Mouse (Mus musculus) kidney, postnatal 36 days (tissue): ENCODE data around the gene Rnf10.

Experiments used
- DNase-seq, 2 experiments: peaks; one replicate each; pipeline ENCODE4 v3.0.0; 2021 to 2022; ENCODE audit warnings: mixed read lengths in 2 of 2

The Rnf10 gene

DNA sequence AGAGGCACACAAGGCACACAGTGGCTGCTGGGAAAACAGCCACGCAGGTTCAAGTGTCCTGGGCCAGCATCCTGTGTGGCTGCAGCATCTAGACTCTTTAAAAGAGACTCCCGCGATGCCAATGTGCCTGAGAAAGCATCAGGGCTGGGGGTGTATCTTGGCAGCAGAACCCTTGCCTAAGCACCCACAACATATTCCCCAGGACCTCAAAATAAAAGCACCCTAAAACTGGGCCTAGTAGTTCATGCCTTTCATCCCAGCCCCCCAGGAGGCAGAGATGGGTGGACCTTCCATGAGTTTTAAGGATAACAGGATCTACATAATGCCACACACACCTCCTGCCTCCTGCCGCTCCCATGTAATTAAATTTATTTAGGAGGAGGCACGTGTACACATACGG lies 38.2 kb downstream of the Rnf10 start:
- DNase-seq, result no peak

DNA sequence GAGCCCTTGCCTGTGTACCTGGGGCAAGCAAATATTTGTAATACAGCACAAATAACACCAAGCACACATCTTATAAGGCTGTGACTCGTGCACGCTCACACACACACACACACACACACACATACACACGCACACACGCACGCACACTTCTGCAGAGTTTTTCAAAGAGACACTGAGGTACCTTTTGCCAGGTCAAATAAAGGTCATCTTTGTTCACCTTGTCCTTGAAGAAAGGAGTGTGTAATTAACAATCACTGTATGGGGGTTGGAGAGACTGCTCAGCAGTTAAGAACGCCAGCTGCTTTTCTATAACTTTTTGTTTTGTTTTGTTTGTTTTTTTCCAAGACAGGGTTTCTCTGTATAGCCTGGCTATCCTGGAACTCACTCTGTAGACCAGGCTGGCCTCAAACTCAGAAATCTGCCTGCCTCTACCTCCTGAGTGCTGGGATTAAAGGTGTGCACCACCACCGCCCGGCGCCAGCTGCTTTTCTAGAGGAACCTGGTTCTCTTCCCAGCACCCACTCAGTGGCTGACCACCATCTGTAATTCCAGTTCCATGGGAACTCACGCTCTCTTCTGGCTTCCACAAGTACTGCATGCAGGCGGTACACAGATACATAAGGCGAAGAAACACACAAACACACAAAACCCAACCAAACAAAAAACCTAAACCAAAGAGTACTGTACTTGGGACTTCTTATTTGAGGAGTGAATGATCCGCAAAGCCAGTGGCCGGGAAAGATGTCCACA lies 39.5 kb downstream of the Rnf10 start:
- no peak for DNase-seq

- DNase-seq, result no peak
Observed at GRCm38 (mm10) chr5:115232516-115232915, 40.2 kb downstream of the Rnf10 start.

GRCm38 (mm10) chr5:115231552-115232120 lies 41.1 kb downstream of the Rnf10 start:
- DNase-seq, result no peak

DNA sequence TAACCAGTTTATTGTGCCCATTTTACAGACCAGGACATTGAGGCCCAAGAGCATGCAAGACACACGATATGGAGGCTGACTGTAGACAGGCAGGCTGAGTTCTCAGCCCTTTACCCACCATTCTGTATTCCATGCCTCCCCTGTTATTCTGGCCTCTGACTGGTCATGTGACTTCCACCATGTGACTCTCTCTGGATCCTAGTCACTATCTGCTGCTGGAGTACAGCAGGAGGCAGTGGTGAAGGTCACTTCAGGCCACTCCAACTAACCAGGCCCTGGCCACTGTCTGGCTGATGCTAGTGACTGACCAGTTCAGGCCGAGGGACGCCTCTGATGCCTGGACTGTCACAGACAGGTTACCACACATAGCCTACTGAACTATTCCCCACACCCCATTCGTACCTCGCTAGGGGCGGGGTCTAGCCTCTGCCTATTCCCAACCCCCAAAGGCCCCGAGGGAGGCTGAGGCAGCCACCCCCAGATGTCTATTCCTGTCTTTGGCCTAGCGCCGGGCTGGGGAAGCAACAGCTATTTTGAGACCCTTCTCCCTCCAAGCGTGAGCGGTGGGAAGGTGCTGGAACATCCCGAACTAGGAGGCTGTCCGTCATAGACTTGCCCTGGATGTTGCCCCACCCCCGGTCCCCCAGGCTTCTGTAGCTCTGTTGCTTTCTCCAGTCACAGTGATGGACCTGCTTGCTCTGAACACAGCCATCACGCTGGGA lies 41.7 kb downstream of the Rnf10 start:
- no peak for DNase-seq

- DNase-seq, result no peak
Observed at GRCm38 (mm10) chr5:115222485-115222884, 50.2 kb downstream of the Rnf10 start.

GRCm38 (mm10) chr5:115220931-115221640 lies 51.6 kb downstream of the Rnf10 start:
- no peak for DNase-seq

GRCm38 (mm10) chr5:115217998-115218397 lies 54.7 kb downstream of the Rnf10 start:
- DNase-seq, result no peak

- DNase-seq, result no peak
Observed at GRCm38 (mm10) chr5:115215273-115216185, 57.2 kb downstream of the Rnf10 start.

DNA sequence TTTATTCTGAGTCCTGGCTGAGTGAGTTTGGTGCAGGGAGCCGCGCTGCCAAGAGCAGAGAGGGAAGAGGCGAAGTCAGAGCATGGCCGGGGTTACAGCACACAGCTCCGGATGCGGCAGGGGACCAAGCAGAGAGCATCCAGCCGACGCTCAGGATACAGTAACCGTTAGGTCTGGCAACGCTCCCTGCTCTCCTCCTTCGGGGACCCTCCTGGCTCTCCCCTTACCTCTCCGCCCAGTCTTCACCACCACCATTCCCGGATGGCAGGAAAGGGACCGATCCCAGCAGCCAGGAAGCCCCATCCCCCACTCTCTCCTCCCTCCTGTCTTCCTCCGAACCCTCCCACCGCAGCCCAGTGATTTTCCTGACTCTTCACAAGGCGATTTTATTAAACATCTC lies 57.8 kb downstream of the Rnf10 start:
- DNase-seq, result peak in 1 of 2 experiments; percentile 31

DNA sequence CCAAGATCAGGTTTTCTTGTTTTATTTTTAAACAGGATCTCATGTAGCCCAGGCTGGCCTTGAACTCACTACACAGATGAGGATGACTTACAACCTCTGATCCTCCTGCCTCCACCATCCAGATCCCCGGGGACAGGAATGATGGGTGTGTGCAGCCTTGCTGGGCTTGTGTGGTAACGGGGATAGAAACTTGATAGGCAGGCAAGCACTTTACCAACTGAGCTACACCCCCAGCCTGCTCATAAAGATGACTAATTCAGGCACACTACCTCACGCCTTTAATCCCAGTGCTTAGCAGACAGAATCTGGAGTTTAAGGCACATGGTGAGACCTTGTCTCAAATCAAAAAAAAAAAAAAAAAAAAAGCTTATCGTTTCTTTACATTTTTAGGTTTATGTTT lies 59.8 kb downstream of the Rnf10 start:
- no peak for DNase-seq

DNA sequence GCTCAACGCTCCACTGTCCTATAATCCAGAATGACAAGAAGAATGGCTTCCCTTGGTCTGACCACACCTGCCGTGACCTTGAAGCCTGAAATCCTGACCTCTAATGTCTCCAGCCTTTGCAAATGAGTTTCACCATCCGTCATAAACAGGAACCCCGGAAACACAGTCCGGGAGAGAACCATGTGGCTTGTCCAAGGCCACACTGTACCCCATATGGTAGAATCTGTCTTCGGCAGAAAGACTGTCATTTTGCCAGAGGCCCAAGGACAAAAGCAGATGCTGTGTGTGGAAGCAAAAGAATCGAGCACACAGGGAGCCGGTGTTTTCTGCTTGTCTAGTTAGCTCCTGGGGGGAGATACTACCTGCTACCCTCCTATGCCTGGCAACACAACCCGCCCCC lies 60.2 kb downstream of the Rnf10 start:
- no peak for DNase-seq

DNA sequence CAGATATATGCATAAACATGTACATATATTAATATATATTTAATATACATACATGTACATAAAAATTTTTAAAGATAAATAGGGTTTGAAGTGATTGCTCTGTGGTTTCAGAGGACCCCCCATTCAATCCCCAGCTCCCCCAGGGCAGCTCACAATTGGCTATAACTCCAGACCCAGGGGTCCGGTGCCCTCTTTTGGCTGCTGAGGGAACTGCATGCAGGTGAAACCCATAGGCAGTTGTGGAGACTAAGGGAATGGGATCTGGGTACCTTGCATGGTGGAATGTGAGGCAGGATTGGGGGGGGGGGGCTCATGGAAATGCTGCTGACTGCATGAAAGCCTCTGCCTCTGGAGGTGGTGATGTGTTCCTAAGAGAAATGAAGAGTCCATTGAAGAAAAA lies 62.3 kb downstream of the Rnf10 start:
- peak in 1 of 2 experiments; percentile 69 for DNase-seq

GRCm38 (mm10) chr5:115208601-115209000 lies 64.1 kb downstream of the Rnf10 start:
- no peak for DNase-seq

- DNase-seq, result no peak
Observed at GRCm38 (mm10) chr5:115207892-115208291, 64.8 kb downstream of the Rnf10 start.

DNA sequence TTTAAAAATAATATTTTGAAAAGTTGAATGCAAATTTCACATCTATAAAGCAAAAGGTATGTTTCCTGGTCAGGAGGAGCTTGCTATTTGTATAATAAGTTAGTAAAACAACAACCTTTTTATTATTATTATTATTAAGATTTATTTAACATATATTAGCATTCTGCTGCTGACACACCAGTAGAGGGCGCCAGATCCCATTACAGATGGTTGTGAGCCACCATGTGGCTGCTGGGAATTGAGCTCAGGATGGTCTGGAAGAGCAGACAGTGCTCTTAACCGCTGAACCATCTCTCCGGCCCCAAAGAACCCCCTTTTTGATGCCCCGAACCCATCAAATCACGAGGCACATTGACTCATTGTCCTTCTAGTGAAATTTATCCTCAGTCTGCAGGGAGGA lies 65.5 kb downstream of the Rnf10 start:
- no peak for DNase-seq

DNA sequence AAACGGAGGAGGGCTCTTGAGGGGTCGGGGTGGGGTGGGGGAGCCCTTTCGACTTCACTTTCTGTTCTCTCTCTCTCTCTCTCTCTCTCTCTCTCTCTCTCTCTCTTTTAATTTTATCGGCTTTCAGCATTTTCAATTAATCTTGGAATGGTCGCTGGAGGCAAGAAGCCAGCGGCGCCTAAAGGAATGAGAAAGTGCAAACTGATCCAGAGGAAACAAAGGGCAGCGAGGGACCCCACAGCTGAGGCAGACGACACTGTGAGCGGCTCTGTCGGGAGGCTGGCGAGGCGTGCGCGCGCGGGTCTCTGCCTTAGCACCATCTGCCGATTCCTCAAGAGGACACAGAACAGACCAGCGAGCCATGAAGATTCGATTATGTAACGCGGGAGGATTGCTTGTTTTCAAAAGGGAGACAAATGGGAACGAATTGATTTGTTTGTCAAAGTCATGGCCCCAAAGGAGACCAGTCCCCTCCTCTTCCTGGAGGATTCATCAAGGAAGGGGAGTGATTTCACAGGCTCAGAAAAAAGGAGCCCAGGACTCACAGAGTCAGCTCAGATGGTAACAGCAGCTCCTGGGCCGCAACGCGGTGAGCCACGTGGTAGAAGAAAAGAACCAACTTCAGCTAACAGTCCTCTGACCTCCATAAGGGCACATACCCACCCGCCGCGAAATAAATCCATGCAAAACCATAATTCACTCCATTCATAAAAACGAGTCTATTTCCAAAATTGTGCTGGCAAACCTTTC lies 68.0 kb downstream of the Rnf10 start:
- peak; percentile 41 to 61 for DNase-seq

- DNase-seq, result peak; percentile 42 to 50
Observed at GRCm38 (mm10) chr5:115203735-115204561, 68.8 kb downstream of the Rnf10 start.

- DNase-seq, result no peak
Observed at GRCm38 (mm10) chr5:115194626-115195221, 78.0 kb downstream of the Rnf10 start.
